Mouse (Mus musculus) neural tube, embryonic 13.5 days (tissue): ENCODE measurements around the gene Syne2. TPM values are rescaled to one million over a fixed set of nuclear protein-coding genes. Genes with fewer than 3 reads are reported as not detected.
"Not testable (repeated sequence)": the region's sequence is repeated elsewhere in the genome, so short reads cannot be mapped to it uniquely, and the experiment has no call there.

ENCODE experiments used
- ATAC-seq: fragments of 200-750 bp; cut with Nextera tagmentation; 2 replicates; pipeline ENCODE4 v1.8.0; 2017; ENCODE audit warnings: low read depth, mild to moderate bottlenecking, moderate TSS enrichment, moderate library complexity
- H3K27ac ChIP-seq: fragments of 300-500 bp; sonication (generic); replicated peaks from 2 replicates; pipeline ENCODE4 v1.5.1; 2015; ENCODE audit warnings: moderate library complexity, mild to moderate bottlenecking, inconsistent platforms
- H3K27me3 ChIP-seq: fragments of 300-500 bp; sonication (generic); 2 replicates; pipeline ENCODE4 v1.6.1; 2015; ENCODE audit warnings: mild to moderate bottlenecking, inconsistent platforms
- H3K36me3 ChIP-seq: fragments of 300-500 bp; sonication (generic); 2 replicates; pipeline ENCODE4 v1.6.1; 2015; ENCODE audit warnings: mild to moderate bottlenecking, inconsistent platforms
- H3K4me1 ChIP-seq: fragments of 300-500 bp; sonication (generic); replicated peaks from 2 replicates; pipeline ENCODE4 v1.6.1; 2015; ENCODE audit warnings: inconsistent platforms
- H3K4me2 ChIP-seq: fragments of 300-500 bp; sonication (generic); 2 replicates; pipeline ENCODE4 v1.6.1; 2015; ENCODE audit warnings: inconsistent platforms, mild to moderate bottlenecking, moderate library complexity
- H3K4me3 ChIP-seq: fragments of 300-500 bp; sonication (generic); 2 replicates; pipeline ENCODE4 v1.5.1; 2015; ENCODE audit warnings: mild to moderate bottlenecking, inconsistent platforms
- H3K9ac ChIP-seq: fragments of 300-500 bp; sonication (generic); 2 replicates; pipeline ENCODE4 v1.6.1; 2015; ENCODE audit warnings: moderate library complexity, mild to moderate bottlenecking, inconsistent platforms
- H3K9me3 ChIP-seq: fragments of 300-500 bp; sonication (generic); 2 replicates; pipeline ENCODE4 v1.6.1; 2016; ENCODE audit warnings: inconsistent platforms
- WGBS: fragments of 180-500 bp; shearing (Covaris S2); methylation state at CpG from one replicate; pipeline ENCODE4 v1.1.7; 2015; 5-methylcytosine and 5-hydroxymethylcytosine counted together
- polyA plus RNA-seq: library from polyadenylated mRNA; unstranded; fragments of >200 nt; fragmentation: Nextera tagmentation; extraction: Ambion mirVana; gene quantifications from 2 replicates; pipeline ENCODE4 v1.2.1, GENCODE M21; 2015

Syne2 gene
- polyA plus RNA-seq, result 48.5 and 53.5 TPM in 2 replicates

DNA sequence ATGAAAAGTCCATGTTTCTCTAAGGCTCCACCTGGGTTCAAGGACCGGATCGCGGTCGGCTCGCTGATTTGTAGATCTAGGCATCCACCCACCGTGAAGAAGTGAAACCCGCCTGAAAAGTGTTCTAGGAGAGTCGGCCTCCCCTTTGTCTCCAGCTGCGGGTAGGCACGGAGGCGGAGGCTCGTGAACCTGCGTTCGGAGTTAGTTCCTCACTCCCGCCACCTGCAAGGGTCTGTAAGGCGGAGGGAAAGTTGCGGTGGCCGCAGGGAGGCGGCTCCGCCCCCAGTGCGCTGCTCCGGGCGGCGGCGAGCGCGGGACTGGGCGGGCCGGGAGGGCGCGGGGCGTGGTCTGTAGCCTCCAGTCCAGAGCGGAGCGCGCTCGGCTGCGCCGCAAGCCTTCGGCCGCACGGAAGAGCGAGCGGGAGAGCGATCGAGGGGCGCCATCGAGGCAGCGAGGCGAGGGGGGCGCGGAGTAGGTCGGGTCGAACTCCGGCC, at the start of gene Syne2:
Syne2 (plus strand) TSS at position 176 of the 494 bp plus-strand sequence.
- Histone ChIP-seq H3K4me3 (peak within 1 kb of the TSS; percentile 94), H3K4me1 (peaks cover 39% of the 10 kb centered on the region), H3K36me3 (no peaks in the 10 kb centered on the region), H3K9ac (peak within 1 kb of the TSS; percentile 89), H3K4me2 (peak within 1 kb of the TSS; percentile 87), H3K9me3 (no peaks in the 10 kb centered on the region; the same call in 1 of the 2 replicates), H3K27ac (peak within 1 kb of the TSS; percentile 68), H3K27me3 (peaks cover 19% of the 10 kb centered on the region)
- ATAC-seq, result peak; percentile 94
- 1% methylated on average over 52 of the region's 54 CpGs for WGBS

DNA sequence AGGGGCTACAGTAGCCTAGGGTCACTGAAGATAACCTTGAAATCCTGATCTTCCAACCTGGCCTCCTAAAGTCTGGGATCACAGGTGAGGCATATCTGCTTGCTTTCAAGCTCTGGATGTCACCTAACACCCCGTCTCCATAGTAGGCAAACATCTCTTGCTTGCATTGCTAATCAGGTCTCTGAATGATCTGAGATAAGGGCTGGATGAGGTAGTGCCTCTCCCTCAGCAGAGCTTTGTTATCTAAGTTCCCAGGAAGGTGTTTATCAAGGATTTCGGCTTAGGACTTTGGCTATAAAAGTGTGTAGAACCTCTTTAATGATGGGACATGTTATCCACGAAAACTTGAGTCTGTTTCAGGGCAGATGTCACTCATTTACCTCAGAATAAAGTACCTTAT, 46.5 kb upstream of the Syne2 start:
- ATAC-seq, result no peak
- Histone ChIP-seq H3K4me1 (no peaks in the 10 kb centered on the region), H3K27ac (no peak overlapping the region), H3K27me3 (no peaks in the 10 kb centered on the region), H3K4me2 (no peak overlapping the region), H3K36me3 (no peaks in the 10 kb centered on the region), H3K9ac (no peak overlapping the region), H3K4me3 (no peak overlapping the region), H3K9me3 (no peaks in the 10 kb centered on the region)
- 69% methylated on average over 3 of the region's 3 CpGs for WGBS

DNA sequence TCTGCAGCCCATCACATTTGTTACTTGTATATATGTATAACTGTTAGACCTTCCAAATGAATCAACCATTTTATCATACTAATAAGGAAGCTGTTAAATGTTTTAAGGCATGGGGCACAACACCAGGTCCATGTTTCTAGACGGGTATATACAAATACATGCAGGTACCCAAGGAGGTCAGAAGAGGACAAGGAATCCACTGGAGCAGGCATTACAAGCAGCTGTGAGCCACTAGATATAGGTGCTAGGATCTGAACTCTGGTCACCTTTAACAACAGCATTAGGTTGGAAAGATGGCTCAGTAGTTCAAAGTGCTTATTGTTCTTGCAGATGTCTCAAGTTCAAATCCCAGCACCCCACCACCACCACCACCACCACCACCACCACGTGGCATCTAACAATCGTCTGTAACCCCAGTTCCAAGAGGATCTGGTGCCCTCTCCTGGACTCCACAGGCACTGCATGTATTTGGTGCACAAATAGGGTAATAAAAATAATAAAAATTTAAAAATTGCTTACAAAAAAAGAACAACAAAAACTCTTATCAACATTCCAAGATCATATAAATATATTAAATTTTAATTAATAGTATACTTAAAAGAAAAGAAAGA, 45.4 kb upstream of the Syne2 start:
- H3K36me3 ChIP-seq, result no peaks in the 10 kb centered on the region
- ATAC-seq, result no peak
- 26% methylated on average over 3 of the region's 3 CpGs for WGBS
- 0 out of 2 replicates have a peak, but pooled peaks cover 4% of the 10 kb centered on the region for H3K9me3 ChIP-seq
- no peaks in the 10 kb centered on the region for H3K27me3 ChIP-seq
- H3K9ac ChIP-seq, result no peak overlapping the region
- no peak overlapping the region for H3K27ac ChIP-seq
- H3K4me1 ChIP-seq, result no peaks in the 10 kb centered on the region
- no peak overlapping the region for H3K4me3 ChIP-seq
- no peak overlapping the region for H3K4me2 ChIP-seq

DNA sequence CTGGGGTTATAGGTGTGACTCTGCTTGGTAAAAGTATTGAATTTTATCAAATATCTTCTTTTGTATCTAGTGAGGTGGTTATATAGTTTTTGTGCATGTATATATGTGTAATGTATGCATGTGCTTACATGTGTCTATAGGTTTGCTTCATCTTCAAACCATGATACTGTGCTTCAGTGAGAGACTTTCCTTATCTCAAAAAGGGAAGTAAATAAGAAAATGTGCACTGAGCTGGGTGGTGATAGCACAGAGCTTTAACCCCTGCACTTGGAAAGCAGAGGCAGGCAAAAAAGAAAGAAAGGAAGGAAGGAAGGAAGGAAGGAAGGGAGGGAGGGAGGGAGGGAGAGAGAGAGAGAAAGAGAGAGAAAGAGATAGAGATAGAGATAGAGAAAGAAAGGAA, 36.5 kb upstream of the Syne2 start:
- no peak overlapping the region for H3K27ac ChIP-seq
- no peak for ATAC-seq
- H3K4me1 ChIP-seq, result no peaks in the 10 kb centered on the region
- no peak overlapping the region for H3K9ac ChIP-seq
- no peak overlapping the region for H3K4me2 ChIP-seq
- peaks cover 4% of the 10 kb centered on the region; the same call in 1 of the 2 replicates for H3K9me3 ChIP-seq
- no peaks in the 10 kb centered on the region for H3K27me3 ChIP-seq
- H3K4me3 ChIP-seq, result no peak overlapping the region
- H3K36me3 ChIP-seq, result no peaks in the 10 kb centered on the region

DNA sequence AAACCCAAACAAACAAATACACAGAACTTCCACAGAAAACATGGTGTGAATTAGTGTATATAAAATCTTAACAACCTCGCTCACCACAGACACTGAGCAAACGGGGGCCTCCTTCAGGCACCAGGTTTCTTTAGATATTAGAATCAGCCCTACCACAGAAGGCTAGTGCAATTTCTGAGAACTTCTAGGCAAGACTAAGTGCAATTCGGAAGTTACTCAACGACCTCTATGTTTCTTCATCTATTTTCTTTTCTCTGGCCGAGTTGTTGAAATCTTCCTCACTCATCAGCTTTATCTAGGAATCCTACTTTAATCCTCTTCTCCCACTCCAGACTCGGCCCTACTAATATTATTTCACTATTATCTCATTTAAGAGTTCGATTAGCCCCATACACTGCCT, 35.9 kb upstream of the Syne2 start:
- peaks cover 4% of the 10 kb centered on the region; the same call in 1 of the 2 replicates for H3K9me3 ChIP-seq
- WGBS, result 88% methylated on average over 7 of the region's 7 CpGs
- no peak overlapping the region for H3K4me3 ChIP-seq
- H3K9ac ChIP-seq, result no peak overlapping the region
- no peaks in the 10 kb centered on the region for H3K36me3 ChIP-seq
- no peaks in the 10 kb centered on the region for H3K4me1 ChIP-seq
- no peak for ATAC-seq
- no peak overlapping the region for H3K27ac ChIP-seq
- H3K4me2 ChIP-seq, result no peak overlapping the region
- H3K27me3 ChIP-seq, result no peaks in the 10 kb centered on the region

DNA sequence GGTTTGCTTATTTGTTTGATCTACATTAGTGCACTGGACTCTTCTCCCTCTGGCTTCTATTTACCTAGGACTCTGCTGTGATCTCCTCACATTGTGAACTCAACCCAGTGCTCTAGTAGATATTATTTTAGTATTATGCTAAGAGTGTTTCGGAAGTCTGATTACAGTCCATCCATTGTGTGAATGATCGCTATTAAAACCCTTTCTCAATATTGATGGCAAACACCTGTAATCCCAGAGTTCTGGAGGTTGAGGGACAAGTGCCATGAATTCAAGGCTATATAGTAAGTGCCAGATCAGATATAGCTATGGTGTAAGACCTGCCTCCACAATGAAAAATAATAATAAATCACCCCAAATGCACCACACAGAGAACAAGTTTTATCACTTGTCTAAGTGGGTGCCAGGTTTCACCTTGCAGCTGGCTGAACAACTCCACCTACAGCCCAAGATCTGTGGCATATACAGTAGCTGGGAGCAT, 33.6 kb upstream of the Syne2 start:
- ATAC-seq, result no peak
- Histone ChIP-seq H3K4me3 (no peak overlapping the region), H3K27me3 (no peaks in the 10 kb centered on the region), H3K4me1 (no peaks in the 10 kb centered on the region), H3K4me2 (no peak overlapping the region), H3K36me3 (no peaks in the 10 kb centered on the region), H3K27ac (no peak overlapping the region), H3K9me3 (no peaks in the 10 kb centered on the region), H3K9ac (no peak overlapping the region)
- WGBS, result 85% methylated on average over 2 of the region's 2 CpGs

DNA sequence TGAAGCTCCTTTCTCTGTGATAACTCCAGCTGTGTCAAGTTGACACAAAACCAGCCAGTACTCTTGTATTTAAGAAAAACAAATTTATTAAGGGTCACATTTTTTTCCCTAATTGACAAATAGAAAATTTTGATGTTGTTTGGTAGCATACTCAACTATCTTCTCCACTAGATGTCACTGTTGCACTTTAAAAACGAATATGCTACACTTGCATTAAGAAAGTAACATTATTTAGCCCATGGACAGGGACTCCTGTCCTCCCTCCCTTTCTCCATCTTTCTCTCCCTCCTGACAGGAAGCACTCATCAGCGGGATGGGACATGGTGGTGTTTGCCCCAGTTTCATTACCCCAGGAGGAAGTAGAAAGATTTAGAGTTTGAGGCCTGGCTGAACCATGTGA, 31.3 kb upstream of the Syne2 start:
- not testable (repeated sequence) for H3K9ac ChIP-seq, H3K36me3 ChIP-seq, H3K27me3 ChIP-seq, ATAC-seq, H3K27ac ChIP-seq, H3K4me2 ChIP-seq, H3K4me3 ChIP-seq, H3K9me3 ChIP-seq, H3K4me1 ChIP-seq
- 4% methylated on average over 2 of the region's 2 CpGs for WGBS

DNA sequence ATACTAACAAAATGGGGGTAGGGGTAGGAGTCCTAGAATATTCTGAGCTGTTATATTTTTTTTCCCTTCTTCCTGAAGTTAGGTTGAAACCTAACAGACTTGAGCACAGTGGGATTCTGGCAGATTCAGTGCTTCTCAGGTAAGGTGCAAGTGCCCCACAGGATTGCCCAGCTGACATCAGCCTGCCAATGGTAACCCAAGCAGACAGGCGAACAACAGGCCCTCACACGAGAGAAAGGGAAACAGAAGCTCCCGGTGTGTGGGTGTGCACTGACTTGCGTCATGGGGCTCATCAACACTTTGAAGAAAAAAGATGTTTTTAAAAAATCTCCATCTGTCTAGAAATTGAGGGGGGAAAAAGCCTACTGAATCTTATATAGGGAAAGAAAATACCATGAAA, 28.5 kb upstream of the Syne2 start:
- no peaks in the 10 kb centered on the region for H3K36me3 ChIP-seq
- no peak overlapping the region for H3K27ac ChIP-seq
- H3K9ac ChIP-seq, result no peak overlapping the region
- WGBS, result 61% methylated on average over 4 of the region's 4 CpGs
- no peaks in the 10 kb centered on the region for H3K27me3 ChIP-seq
- no peaks in the 10 kb centered on the region for H3K4me1 ChIP-seq
- H3K4me2 ChIP-seq, result no peak overlapping the region
- H3K9me3 ChIP-seq, result no peaks in the 10 kb centered on the region
- no peak overlapping the region for H3K4me3 ChIP-seq
- no peak for ATAC-seq

DNA sequence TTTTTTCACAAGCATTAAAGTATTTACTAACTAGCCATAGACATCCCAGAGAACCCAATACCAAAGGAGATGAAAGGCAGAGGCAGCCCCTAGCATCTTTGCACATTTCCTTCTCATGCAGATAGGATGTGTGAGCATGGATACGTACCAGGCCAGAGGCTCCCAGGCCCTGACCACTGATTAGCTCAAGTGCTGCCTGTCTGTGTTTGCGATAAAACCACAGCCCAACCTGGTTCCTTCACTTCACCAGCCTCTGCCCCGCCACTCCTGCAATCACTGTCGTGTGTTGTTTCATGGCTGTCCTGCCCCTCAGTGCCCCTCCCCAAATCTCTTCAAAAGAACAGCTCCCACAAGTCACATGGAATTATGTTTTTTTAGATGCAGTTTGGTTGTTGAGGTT, 23.4 kb upstream of the Syne2 start:
- no peak overlapping the region for H3K4me2 ChIP-seq

DNA sequence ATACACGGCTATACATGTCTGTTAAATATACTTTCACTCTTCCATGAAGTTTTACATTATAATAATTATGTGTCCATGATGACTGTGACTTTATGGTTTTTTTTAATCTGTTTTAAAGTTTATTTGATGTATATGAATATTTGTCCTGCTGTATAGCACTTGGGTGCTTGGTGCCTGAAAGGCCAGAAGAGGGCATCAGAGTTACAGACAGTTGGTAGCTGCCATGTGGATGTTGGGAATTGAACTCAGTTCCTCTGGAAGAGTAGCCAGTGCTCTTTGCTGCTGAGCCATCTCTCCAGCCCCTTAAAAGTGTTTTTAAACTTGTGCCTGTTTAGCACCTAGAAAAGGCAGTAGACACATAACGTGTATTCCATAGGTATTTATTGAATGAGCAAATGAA, 21.4 kb upstream of the Syne2 start:
- no peaks in the 10 kb centered on the region for H3K36me3 ChIP-seq
- no peak overlapping the region for H3K27ac ChIP-seq
- no peaks in the 10 kb centered on the region for H3K4me1 ChIP-seq
- no peaks in the 10 kb centered on the region for H3K9me3 ChIP-seq
- no peak overlapping the region for H3K4me3 ChIP-seq
- no peak for ATAC-seq
- H3K9ac ChIP-seq, result no peak overlapping the region
- no peak overlapping the region for H3K4me2 ChIP-seq
- no peaks in the 10 kb centered on the region for H3K27me3 ChIP-seq
- whole genome bisulfite sequencing, result 71% methylated on average over 2 of the region's 2 CpGs

More for the DNA sequence above, 23.4 kb upstream of the Syne2 start:
- Histone ChIP-seq H3K36me3 (no peaks in the 10 kb centered on the region), H3K4me3 (no peak overlapping the region), H3K9me3 (no peaks in the 10 kb centered on the region), H3K27ac (no peak overlapping the region), H3K9ac (no peak overlapping the region), H3K4me1 (no peaks in the 10 kb centered on the region), H3K27me3 (no peaks in the 10 kb centered on the region)
- ATAC-seq, result no peak
- WGBS, result 78% methylated on average over 4 of the region's 4 CpGs

DNA sequence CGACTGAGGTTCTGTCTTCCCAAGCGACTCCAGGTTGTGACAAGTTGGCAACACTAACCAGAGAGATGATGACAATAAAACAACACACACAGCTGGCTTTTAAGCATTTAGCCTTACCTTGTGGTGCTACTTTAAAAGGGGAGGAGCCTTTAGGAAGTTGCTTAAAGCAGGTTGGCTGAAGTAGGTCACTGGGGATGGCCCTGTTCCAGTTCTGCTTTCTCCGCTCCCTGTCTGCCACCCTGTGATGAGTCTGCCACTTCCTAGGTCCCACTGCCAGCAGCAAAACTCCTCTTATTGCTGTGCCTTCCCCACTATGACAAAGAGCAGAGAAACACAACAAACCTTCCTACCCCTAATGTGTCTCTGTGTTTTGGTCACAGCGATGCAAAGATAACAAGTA, 11.7 kb upstream of the Syne2 start:
- Histone ChIP-seq H3K27ac (no peak overlapping the region), H3K4me2 (no peak overlapping the region), H3K9ac (no peak overlapping the region), H3K27me3 (no peaks in the 10 kb centered on the region), H3K4me1 (no peaks in the 10 kb centered on the region), H3K36me3 (no peaks in the 10 kb centered on the region), H3K4me3 (no peak overlapping the region), H3K9me3 (no peaks in the 10 kb centered on the region)
- 90% methylated on average over 4 of the region's 4 CpGs for WGBS
- ATAC-seq, result no peak

DNA sequence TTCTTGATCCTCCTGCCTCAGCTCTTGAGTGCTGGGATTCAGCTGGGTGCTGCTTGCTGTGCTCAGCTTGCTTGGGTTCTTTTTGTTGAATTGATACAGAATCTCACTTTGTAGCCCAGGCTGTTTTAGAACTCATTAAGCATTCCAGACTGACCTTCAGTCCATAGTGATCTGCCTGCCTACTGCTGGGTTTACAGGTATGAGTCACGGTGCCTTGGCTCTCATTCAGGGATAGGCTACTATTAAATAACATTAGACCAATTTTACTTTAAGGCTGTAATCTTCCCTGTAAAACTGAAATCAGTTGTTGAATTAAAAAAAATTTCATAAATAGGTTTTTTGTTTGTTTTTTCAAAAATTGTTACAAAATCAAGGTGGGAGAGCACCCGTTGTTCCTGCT, 4.2 kb upstream of the Syne2 start:
- 95% methylated on average over 2 of the region's 2 CpGs for WGBS
- no peak for ATAC-seq
- peaks cover 19% of the 10 kb centered on the region for H3K27me3 ChIP-seq

DNA sequence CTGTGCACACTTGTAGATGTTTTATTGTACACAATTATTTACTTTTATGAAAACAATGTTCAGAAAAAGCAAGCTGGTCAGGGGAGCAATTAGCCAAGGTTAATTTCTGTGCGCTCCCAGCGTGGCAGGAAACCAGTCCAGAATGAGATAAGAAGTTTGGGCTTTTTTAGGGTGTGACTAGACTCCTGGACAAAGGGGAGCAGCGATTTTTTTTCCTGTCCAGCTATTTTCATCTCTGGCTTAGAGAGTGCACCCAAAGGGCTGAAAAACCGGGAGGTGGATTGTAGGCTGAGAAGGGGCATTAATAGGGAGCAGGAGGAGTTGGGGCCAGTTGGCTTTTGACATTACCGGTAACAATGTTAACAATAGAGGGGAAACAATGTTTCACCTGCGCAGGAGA, 3.4 kb upstream of the Syne2 start:
- no peak overlapping the region for H3K4me3 ChIP-seq
- H3K36me3 ChIP-seq, result no peaks in the 10 kb centered on the region
- ATAC-seq, result no peak
- H3K4me2 ChIP-seq, result no peak overlapping the region
- H3K27ac ChIP-seq, result no peak overlapping the region
- 79% methylated on average over 6 of the region's 6 CpGs for WGBS
- H3K9me3 ChIP-seq, result no peaks in the 10 kb centered on the region; the same call in 1 of the 2 replicates
- no peak overlapping the region for H3K9ac ChIP-seq
- H3K27me3 ChIP-seq, result peaks cover 19% of the 10 kb centered on the region
- peaks cover 12% of the 10 kb centered on the region for H3K4me1 ChIP-seq

More for the DNA sequence above, 4.2 kb upstream of the Syne2 start:
- Histone ChIP-seq H3K9me3 (no peaks in the 10 kb centered on the region; the same call in 1 of the 2 replicates), H3K9ac (no peak overlapping the region), H3K4me3 (no peak overlapping the region), H3K36me3 (no peaks in the 10 kb centered on the region), H3K4me2 (no peak overlapping the region), H3K27ac (no peak overlapping the region), H3K4me1 (peaks cover 7% of the 10 kb centered on the region)
